Mouse (Mus musculus) midbrain, embryonic 14.5 days (tissue): Measurements from ENCODE around the gene Coq4. TPM values are rescaled to one million over a fixed set of nuclear protein-coding genes. Genes with fewer than 3 reads are reported as not detected.

Source experiments
- ATAC-seq: fragments of 200-750 bp; cut with Nextera tagmentation; 2 replicates; pipeline ENCODE4 v1.8.0; 2017; ENCODE audit warnings: moderate number of reproducible peaks, moderate library complexity; ENCODE audit not compliant: low FRiP score, low TSS enrichment
- DNase-seq: peaks from one replicate; pipeline ENCODE4 v3.0.0-alpha.2; 2015
- H3K27ac ChIP-seq: fragments of 300-500 bp; sonication (generic); replicated peaks from 2 replicates; pipeline ENCODE4 v1.5.1; 2014; ENCODE audit warnings: mild to moderate bottlenecking, low read depth, low read length, moderate library complexity
- H3K27me3 ChIP-seq: fragments of 300-500 bp; sonication (generic); 2 replicates; pipeline ENCODE4 v1.6.1; 2014; ENCODE audit warnings: low read length, control low read depth, mixed read lengths; ENCODE audit not compliant: control insufficient read depth, insufficient read depth
- H3K36me3 ChIP-seq: fragments of 300-500 bp; sonication (generic); 2 replicates; pipeline ENCODE4 v1.6.1; 2014; ENCODE audit warnings: low read length, control low read depth; ENCODE audit not compliant: control insufficient read depth, insufficient read depth
- H3K4me1 ChIP-seq: fragments of 300-500 bp; sonication (generic); 2 replicates; pipeline ENCODE4 v1.6.1; 2014; ENCODE audit warnings: mild to moderate bottlenecking, antibody characterized with exemption, low read length, control low read depth; ENCODE audit not compliant: control insufficient read depth, insufficient read depth
- H3K4me2 ChIP-seq: fragments of 300-500 bp; sonication (generic); 2 replicates; pipeline ENCODE4 v1.6.1; 2014; ENCODE audit warnings: mild to moderate bottlenecking, low read length, moderate library complexity
- H3K4me3 ChIP-seq: fragments of 300-500 bp; sonication (generic); replicated peaks from 2 replicates; pipeline ENCODE4 v1.5.1; 2014; ENCODE audit warnings: low read depth, low read length
- H3K9ac ChIP-seq: fragments of 300-500 bp; sonication (generic); replicated peaks from 2 replicates; pipeline ENCODE4 v1.6.1; 2014; ENCODE audit warnings: mild to moderate bottlenecking, low read length, moderate library complexity
- H3K9me3 ChIP-seq: fragments of 300-500 bp; sonication (generic); 2 replicates; pipeline ENCODE4 v1.6.1; 2016; ENCODE audit warnings: low read length, control low read depth, mixed read lengths; ENCODE audit not compliant: control insufficient read depth
- WGBS: fragments of 180-500 bp; shearing (Covaris S2); extraction: QIAGEN DNeasy Blood & Tissue Kit; methylation state at CpG from one replicate; pipeline ENCODE4 v1.1.7; 2014; 5-methylcytosine and 5-hydroxymethylcytosine counted together
- polyA plus RNA-seq: library from polyadenylated mRNA; unstranded; fragments of >200 nt; fragmentation: Nextera tagmentation; extraction: Ambion mirVana; gene quantifications from 2 replicates; pipeline ENCODE4 v1.2.1, GENCODE M21; 2014

The Coq4 gene
- polyA plus RNA-seq = 37.6 and 38.3 TPM in 2 replicates

DNA sequence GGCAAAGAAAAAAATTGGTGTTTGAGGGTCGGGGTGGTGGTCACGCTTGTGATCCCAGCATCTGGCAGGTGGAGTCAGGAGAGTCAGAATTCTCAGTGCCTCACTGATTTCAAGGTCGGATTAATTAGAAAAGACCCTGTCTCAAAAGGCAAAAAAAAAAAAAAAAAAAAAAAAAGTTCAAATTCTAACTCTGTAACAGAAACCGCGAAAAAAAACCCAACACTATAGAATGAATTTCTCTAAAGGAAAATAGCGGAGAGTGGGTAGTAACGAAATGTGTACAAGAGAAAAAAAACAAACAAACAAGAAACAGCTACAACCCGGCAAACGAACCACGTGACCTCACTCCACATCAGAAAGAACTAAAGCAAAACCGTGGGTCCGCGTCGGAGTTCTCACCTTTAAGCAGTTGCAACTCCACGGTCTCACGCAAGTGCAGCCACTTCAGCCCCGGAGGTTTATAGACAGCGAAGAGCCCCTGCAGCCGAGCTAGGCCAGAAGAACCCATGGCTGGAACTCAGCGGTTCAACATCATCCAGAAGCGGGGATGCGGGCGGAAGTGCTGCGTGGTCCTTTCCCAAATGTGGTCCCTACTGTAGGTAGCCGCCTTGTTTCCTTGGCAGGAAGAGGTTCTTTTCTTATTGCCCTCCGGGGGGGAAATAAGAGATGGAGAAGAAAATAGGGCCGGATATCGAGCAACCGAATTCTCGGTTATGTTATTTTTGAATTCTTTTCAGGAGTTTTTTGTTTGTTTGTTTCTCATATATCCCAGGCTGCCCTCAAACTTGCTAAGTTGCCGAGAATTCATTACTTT, at the start of gene Coq4:
Gene Coq4, plus strand, starts transcription at position 390 of the 814 bp plus-strand sequence.
- H3K27me3 ChIP-seq = no peaks in the 10 kb centered on the region
- peaks cover 51% of the 10 kb centered on the region for H3K36me3 ChIP-seq
- 2% methylated on average over 31 of the region's 31 CpGs for WGBS
- no peaks in the 10 kb centered on the region for H3K9me3 ChIP-seq
- peak within 1 kb of the TSS; percentile 74 for H3K27ac ChIP-seq
- peak within 1 kb of the TSS; percentile 62 for H3K4me3 ChIP-seq
- peaks cover 10% of the 10 kb centered on the region for H3K4me1 ChIP-seq
- peak within 1 kb of the TSS; percentile 85 for H3K4me2 ChIP-seq
- DNase-seq (peak; percentile 96), ATAC-seq (peak; percentile 81)
- H3K9ac ChIP-seq = peak within 1 kb of the TSS; percentile 70

DNA sequence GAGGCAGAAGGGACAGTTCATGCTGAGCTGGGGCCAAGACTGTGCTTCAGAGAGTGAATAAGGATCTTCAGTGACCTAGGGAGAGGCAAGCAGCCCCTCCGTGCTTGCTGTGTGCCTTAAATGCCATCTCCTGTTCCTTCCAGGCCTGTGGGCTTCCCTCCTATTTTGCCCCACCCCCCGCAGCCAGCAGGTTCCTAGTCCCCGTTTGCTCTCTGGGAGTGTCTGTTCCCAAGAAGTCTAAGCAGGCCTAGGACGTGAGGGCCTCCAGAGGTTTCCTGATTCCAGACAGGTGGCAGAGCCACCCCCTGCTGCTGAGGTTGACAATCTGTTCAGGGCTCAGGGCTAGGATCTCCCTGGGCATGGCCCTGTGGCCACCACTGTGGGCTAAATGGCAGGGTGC, 48.5 kb upstream of the Coq4 start:
- DNase-seq (no peak), ATAC-seq (no peak)
- no peaks in the 10 kb centered on the region for H3K4me1 ChIP-seq
- H3K27me3 ChIP-seq = no peaks in the 10 kb centered on the region
- H3K4me3 ChIP-seq = no peak overlapping the region
- H3K9ac ChIP-seq = no peak overlapping the region
- H3K4me2 ChIP-seq = no peak overlapping the region
- 66% methylated on average over 4 of the region's 4 CpGs for WGBS
- H3K27ac ChIP-seq = no peak overlapping the region
- no peaks in the 10 kb centered on the region for H3K9me3 ChIP-seq
- peaks cover 66% of the 10 kb centered on the region for H3K36me3 ChIP-seq

DNA sequence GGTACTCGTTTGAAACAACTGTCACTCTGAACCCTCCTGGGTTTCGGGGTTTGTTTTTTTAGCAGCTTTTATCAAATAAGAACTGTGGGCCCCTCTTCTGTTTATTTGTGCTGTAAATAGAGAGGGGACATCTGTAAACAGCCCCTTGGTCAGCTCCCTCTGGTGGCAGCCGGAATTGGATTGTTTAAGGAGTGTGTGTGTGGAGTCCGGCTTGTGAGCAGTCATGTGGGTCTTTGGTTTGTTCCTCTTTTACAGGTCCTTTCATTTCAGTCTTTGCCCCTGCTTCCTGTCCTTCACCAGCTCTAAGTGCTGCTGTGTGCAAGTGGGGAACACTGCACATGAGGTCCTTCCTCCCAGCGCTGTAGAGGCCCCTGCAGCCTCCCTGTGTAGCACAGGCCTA, 47.9 kb upstream of the Coq4 start:
- H3K9ac ChIP-seq = no peak overlapping the region
- no peak for DNase-seq
- no peaks in the 10 kb centered on the region for H3K27me3 ChIP-seq
- WGBS = 85% methylated on average over 5 of the region's 5 CpGs
- H3K4me2 ChIP-seq = no peak overlapping the region
- no peaks in the 10 kb centered on the region for H3K4me1 ChIP-seq
- H3K36me3 ChIP-seq = peaks cover 60% of the 10 kb centered on the region
- ATAC-seq = no peak
- H3K27ac ChIP-seq = no peak overlapping the region
- H3K9me3 ChIP-seq = no peaks in the 10 kb centered on the region
- H3K4me3 ChIP-seq = no peak overlapping the region

DNA sequence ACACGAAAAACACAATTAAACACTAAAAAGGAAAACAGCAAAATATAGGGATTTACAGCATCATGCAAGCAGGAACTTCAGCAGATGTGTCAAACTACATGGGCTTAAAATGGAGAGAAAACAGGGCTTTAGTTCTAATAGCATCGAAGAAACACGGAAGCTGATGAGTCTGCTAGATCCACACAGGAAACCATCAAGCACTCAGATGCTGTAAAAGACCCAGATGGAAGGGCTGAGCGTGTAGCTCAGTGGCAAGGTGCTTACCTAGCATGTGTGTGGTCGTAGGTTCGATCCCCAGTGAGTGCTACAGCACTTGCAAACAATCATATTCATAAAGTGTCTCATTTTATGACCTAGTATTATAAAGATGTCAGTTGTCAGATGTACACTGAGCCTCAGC, 46.1 kb upstream of the Coq4 start:
- Histone ChIP-seq H3K9me3 (no peaks in the 10 kb centered on the region), H3K4me2 (no peak overlapping the region), H3K27ac (no peak overlapping the region), H3K4me3 (no peak overlapping the region), H3K36me3 (peaks cover 44% of the 10 kb centered on the region), H3K27me3 (peaks cover under 1% of the 10 kb centered on the region; the same call in 1 of the 2 replicates), H3K4me1 (no peaks in the 10 kb centered on the region), H3K9ac (no peak overlapping the region)
- no peak for DNase-seq
- no peak for ATAC-seq
- 92% methylated on average over 6 of the region's 6 CpGs for WGBS

DNA sequence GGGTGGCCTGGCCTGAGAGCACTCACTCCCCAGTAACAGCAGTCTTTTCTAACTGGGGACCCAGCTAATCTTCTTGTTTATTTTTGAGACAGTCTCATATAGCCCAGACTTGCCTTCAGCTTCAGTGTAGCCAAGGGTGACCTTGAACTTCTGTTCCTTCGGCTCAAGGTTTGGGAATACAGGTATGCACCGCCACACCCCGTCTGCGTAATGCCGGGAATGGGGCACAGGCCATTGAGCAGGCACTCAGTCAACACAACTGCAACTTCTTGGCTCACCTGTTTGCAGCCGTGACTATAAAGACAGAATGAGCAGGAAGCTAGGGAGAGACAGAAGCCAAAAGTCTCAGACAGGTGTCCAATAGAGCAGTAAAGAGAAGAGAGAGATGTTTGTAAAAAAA, 43.0 kb upstream of the Coq4 start:
- H3K27me3 ChIP-seq = peaks cover 18% of the 10 kb centered on the region
- H3K4me1 ChIP-seq = peaks cover 6% of the 10 kb centered on the region; the same call in 1 of the 2 replicates
- DNase-seq (no peak), ATAC-seq (no peak)
- no peak overlapping the region for H3K4me2 ChIP-seq
- WGBS = 95% methylated on average over 6 of the region's 6 CpGs
- H3K9me3 ChIP-seq = no peaks in the 10 kb centered on the region
- no peak overlapping the region for H3K27ac ChIP-seq
- no peak overlapping the region for H3K9ac ChIP-seq
- no peak overlapping the region for H3K4me3 ChIP-seq
- H3K36me3 ChIP-seq = peaks cover 14% of the 10 kb centered on the region

DNA sequence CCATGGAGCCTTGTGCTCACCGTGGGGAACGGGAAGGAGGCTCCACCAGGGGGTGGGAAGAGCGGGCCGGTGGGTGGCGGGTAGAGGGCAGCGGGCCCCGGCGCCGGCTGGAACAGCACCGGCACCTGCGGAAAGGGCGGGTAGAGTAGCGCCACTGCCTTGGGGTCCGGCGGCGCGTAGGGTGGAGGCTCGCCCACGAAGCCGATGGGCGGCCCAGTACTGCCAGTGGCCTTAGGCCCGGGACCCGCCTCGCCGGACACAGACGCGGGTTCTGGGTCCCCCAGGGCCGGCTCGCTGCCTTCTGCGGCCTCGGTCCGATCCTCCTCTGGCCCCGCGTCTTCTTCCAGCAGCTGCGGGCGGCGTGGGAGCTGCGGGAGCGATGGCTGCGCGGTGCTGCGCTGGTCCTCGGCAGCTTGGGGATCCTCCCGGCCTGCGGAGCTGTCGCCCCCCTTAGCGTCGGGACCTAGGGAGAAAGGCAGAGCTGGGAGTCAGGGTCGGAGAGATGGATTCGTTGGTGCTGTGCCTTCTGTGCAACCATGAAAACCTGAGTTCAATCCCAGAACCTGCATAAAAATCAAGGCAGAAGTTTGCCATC, 40.0 kb upstream of the Coq4 start:
- peak overlapping the region; percentile 60 for H3K9ac ChIP-seq
- ATAC-seq (no peak), DNase-seq (peak; percentile 36)
- no peak overlapping the region for H3K27ac ChIP-seq
- H3K36me3 ChIP-seq = no peaks in the 10 kb centered on the region
- H3K27me3 ChIP-seq = peaks cover 33% of the 10 kb centered on the region
- 4% methylated on average over 50 of the region's 50 CpGs for WGBS
- no peaks in the 10 kb centered on the region for H3K9me3 ChIP-seq
- H3K4me2 ChIP-seq = peak overlapping the region; percentile 69
- peak overlapping the region; percentile 38 for H3K4me3 ChIP-seq
- H3K4me1 ChIP-seq = peaks cover 11% of the 10 kb centered on the region; the same call in 1 of the 2 replicates

DNA sequence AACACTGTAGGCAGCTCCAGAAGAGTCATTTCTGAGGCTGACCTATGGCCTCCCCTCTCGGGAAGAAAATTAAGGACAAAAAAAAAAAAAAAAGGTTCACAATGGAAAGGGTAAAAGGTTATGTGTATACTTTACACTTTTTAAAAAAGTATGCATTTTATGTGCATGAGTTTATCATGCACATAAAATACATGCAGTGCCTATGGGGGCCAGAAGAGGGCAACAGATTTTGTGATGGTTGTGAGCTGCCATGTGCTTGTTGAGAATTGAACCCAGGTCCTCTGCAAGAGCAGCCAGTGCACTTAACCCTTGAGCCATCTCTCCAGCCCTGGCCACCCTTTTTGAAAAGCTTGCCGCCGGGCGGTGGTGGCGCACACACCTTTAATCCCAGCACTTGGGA, 39.4 kb upstream of the Coq4 start:
- H3K27ac ChIP-seq = no peak overlapping the region
- peaks cover 11% of the 10 kb centered on the region; the same call in 1 of the 2 replicates for H3K4me1 ChIP-seq
- H3K9ac ChIP-seq = no peak overlapping the region; the same call in 1 of the 2 replicates
- ATAC-seq (no peak), DNase-seq (peak; percentile 35)
- H3K27me3 ChIP-seq = peaks cover 38% of the 10 kb centered on the region
- no peaks in the 10 kb centered on the region for H3K36me3 ChIP-seq
- H3K9me3 ChIP-seq = no peaks in the 10 kb centered on the region
- 58% methylated on average over 5 of the region's 5 CpGs for WGBS
- peak overlapping the region; percentile 69; the same call in 1 of the 2 replicates for H3K4me2 ChIP-seq
- no peak overlapping the region for H3K4me3 ChIP-seq

DNA sequence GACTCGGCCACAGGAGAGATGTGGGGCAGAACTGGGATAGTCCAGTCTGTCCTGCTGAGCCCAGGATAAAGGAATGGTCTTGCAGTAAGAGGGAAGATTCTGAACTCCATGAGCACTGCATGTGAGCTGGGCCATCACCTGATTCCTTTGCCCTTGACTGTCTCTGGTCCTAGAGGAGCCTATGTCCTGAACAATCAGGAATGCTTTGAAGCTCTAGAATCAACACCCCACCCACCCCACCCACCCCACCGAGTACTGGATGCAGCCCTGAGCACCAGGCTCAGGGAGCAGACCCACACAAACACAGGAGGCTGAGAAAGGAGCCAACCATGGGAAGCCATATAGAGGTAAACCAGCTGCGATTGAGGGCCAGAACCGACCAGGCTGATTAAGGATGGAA, 38.8 kb upstream of the Coq4 start:
- no peak overlapping the region for H3K4me2 ChIP-seq
- peaks cover 39% of the 10 kb centered on the region for H3K27me3 ChIP-seq
- 85% methylated on average over 4 of the region's 4 CpGs for WGBS
- H3K27ac ChIP-seq = no peak overlapping the region
- no peaks in the 10 kb centered on the region for H3K9me3 ChIP-seq
- ATAC-seq (no peak), DNase-seq (no peak)
- H3K36me3 ChIP-seq = no peaks in the 10 kb centered on the region
- no peak overlapping the region for H3K4me3 ChIP-seq
- H3K4me1 ChIP-seq = peaks cover 11% of the 10 kb centered on the region; the same call in 1 of the 2 replicates
- no peak overlapping the region for H3K9ac ChIP-seq
